Comparison of ENCODE assay signal across 8 mouse cellular contexts in genomic region chr4:130297123-130297529, GRCm38 (mm10). TPM values are rescaled to one million over a fixed set of nuclear protein-coding genes. Genes with fewer than 3 reads are reported as not detected.
DNase-seq lines count a peak whose midpoint lies in the region; ATAC-seq and TF ChIP-seq lines count a peak whose summit lies in the region.

No protein-coding gene starts in this region.

- ATAC-seq in hindbrain, embryonic 16.5 days, result no peak
- ATAC-seq in liver, embryonic 12.5 days, result peak; percentile 88

- H3K9ac ChIP-seq in hindbrain, embryonic 16.5 days (ENCODE audit: low read depth, low read length), result no peak overlapping the region
- H3K9ac ChIP-seq in ES-Bruce4 (ENCODE audit: low read depth, poor library complexity, severe bottlenecking), result no peak overlapping the region
- H3K9ac ChIP-seq in liver, embryonic 12.5 days, result peak overlapping the region; percentile 69

- peak; percentile 95 for TF ChIP-seq CTCF in ES-Bruce4 (IDR thresholded peaks at IDR 0.05; ENCODE audit: low read depth, low read length)

- 22% methylated on average over 13 of the region's 13 CpGs for WGBS in hindbrain, embryonic 10.5 days
- 17% methylated on average over 13 of the region's 13 CpGs for WGBS in hindbrain, embryonic 16.5 days
- 9% methylated on average over 13 of the region's 13 CpGs for WGBS in liver, embryonic 12.5 days (ENCODE audit: insufficient replicate concordance)

- H3K9me3 ChIP-seq in hindbrain, embryonic 10.5 days, result no peaks in the 10 kb centered on the region
- no peaks in the 10 kb centered on the region for H3K9me3 ChIP-seq in hindbrain, embryonic 16.5 days (ENCODE audit: control insufficient read depth, low read length)
- no peaks in the 10 kb centered on the region for H3K9me3 ChIP-seq in ES-Bruce4 (replicated peaks; ENCODE audit: control insufficient read depth, insufficient read depth, low read length, poor library complexity, severe bottlenecking)
- no peaks in the 10 kb centered on the region for H3K9me3 ChIP-seq in liver, embryonic 12.5 days (replicated peaks)

- DNase-seq in hindbrain, embryonic 10.5 days (ENCODE audit: low spot score), result peak; percentile 54
- peak; percentile 92 for DNase-seq in c-Kit-positive CD71-positive TER-119-negative erythroid progenitor cells, embryonic 14.5 days (ENCODE audit: low read depth)
- DNase-seq in adrenal gland, postnatal 10 days, result no peak
- DNase-seq in adrenal gland, postnatal 36 days, result no peak
- DNase-seq in ovary, postnatal 36 days (ENCODE audit: low spot score), result no peak

- no peak overlapping the region for H3K4me3 ChIP-seq in hindbrain, embryonic 10.5 days
- H3K4me3 ChIP-seq in hindbrain, embryonic 16.5 days (ENCODE audit: low read length), result no peak overlapping the region
- no peak overlapping the region for H3K4me3 ChIP-seq in ES-Bruce4 (ENCODE audit: low read depth, low read length)
- H3K4me3 ChIP-seq in liver, embryonic 12.5 days, result peak overlapping the region; percentile 40

- H3K4me2 ChIP-seq in hindbrain, embryonic 16.5 days (ENCODE audit: low read length), result no peak overlapping the region
- H3K4me2 ChIP-seq in liver, embryonic 12.5 days, result peak overlapping the region; percentile 69

- H3K27ac ChIP-seq in hindbrain, embryonic 10.5 days, result no peak overlapping the region
- no peak overlapping the region for H3K27ac ChIP-seq in hindbrain, embryonic 16.5 days (ENCODE audit: low read depth, low read length)
- peak overlapping the region; percentile 39; the same call in 1 of the 2 replicates for H3K27ac ChIP-seq in ES-Bruce4 (ENCODE audit: insufficient read depth, low read length)
- peak overlapping the region; percentile 99 for H3K27ac ChIP-seq in liver, embryonic 12.5 days

- TF ChIP-seq POLR2A in ES-Bruce4 (IDR thresholded peaks at IDR 0.05; ENCODE audit: insufficient read depth, low read length), result no peak

- TF ChIP-seq EP300 in ES-Bruce4 (IDR thresholded peaks at IDR 0.05; ENCODE audit: insufficient read depth, low read depth, low read length), result peak; percentile 58; the same call in 1 of the 2 replicates

- peaks cover 14% of the 10 kb centered on the region; the same call in 1 of the 2 replicates for H3K4me1 ChIP-seq in hindbrain, embryonic 10.5 days (replicated peaks)
- H3K4me1 ChIP-seq in hindbrain, embryonic 16.5 days (ENCODE audit: control insufficient read depth, insufficient read depth, low read depth, low read length), result no peaks in the 10 kb centered on the region
- H3K4me1 ChIP-seq in ES-Bruce4 (ENCODE audit: control insufficient read depth, insufficient read depth, low read length), result peaks cover 16% of the 10 kb centered on the region
- peaks cover 73% of the 10 kb centered on the region for H3K4me1 ChIP-seq in liver, embryonic 12.5 days

- peaks cover 8% of the 10 kb centered on the region for H3K27me3 ChIP-seq in hindbrain, embryonic 10.5 days (ENCODE audit: insufficient read depth, poor library complexity, severe bottlenecking)
- no peaks in the 10 kb centered on the region for H3K27me3 ChIP-seq in hindbrain, embryonic 16.5 days (replicated peaks; ENCODE audit: control insufficient read depth, insufficient read depth, low read length)
- no peaks in the 10 kb centered on the region for H3K27me3 ChIP-seq in ES-Bruce4 (ENCODE audit: control insufficient read depth, insufficient read depth, low read length, poor library complexity, severe bottlenecking)
- H3K27me3 ChIP-seq in liver, embryonic 12.5 days (replicated peaks), result peaks cover 17% of the 10 kb centered on the region

- H3K36me3 ChIP-seq in hindbrain, embryonic 10.5 days, result no peaks in the 10 kb centered on the region
- no peaks in the 10 kb centered on the region for H3K36me3 ChIP-seq in hindbrain, embryonic 16.5 days (ENCODE audit: control insufficient read depth, insufficient read depth, low read length)
- H3K36me3 ChIP-seq in ES-Bruce4 (ENCODE audit: control insufficient read depth, insufficient read depth, low read length, poor library complexity, severe bottlenecking), result no peaks in the 10 kb centered on the region
- H3K36me3 ChIP-seq in liver, embryonic 12.5 days, result no peaks in the 10 kb centered on the region

RNA-seq across cellular contexts. Expression of gene Fabp3, which starts 11.3 kb away (rescaled TPM):
- polyA plus RNA-seq in hindbrain, embryonic 10.5 days (2016; fragmentation: Nextera tagmentation; extraction: Ambion mirVana), result 12.3 and 33.1 TPM in 2 replicates
- 291 and 339 TPM in 2 replicates for polyA plus RNA-seq in hindbrain, embryonic 16.5 days (2015; fragmentation: Nextera tagmentation; extraction: Ambion mirVana)
- polyA plus RNA-seq in ES-Bruce4 (2011; ENCODE audit: insufficient read depth, insufficient read length, low read depth, missing spikeins), result 803 and 870 TPM in 2 replicates
- 1.3 and 1.5 TPM in 2 replicates for polyA plus RNA-seq in liver, embryonic 12.5 days (2016; fragmentation: Nextera tagmentation; extraction: Ambion mirVana)
- 100 to 1,000 TPM; 110 to 422 TPM for total RNA-seq in adrenal gland, postnatal 10 days (2021)
- total RNA-seq in adrenal gland, postnatal 36 days (2021), result 10 to 100 TPM; 17.0 to 48.9 TPM

RNA-seq across cellular contexts. Expression of gene Gm10570, which starts 11.3 kb away (rescaled TPM):
- polyA plus RNA-seq in hindbrain, embryonic 10.5 days (2016; fragmentation: Nextera tagmentation; extraction: Ambion mirVana), result not detected in 2 replicates
- polyA plus RNA-seq in hindbrain, embryonic 16.5 days (2015; fragmentation: Nextera tagmentation; extraction: Ambion mirVana), result 1.2 and 1.8 TPM in 2 replicates
- polyA plus RNA-seq in ES-Bruce4 (2011; ENCODE audit: insufficient read depth, insufficient read length, low read depth, missing spikeins), result not detected in 2 replicates
- polyA plus RNA-seq in liver, embryonic 12.5 days (2016; fragmentation: Nextera tagmentation; extraction: Ambion mirVana), result not detected in 2 replicates
- total RNA-seq in adrenal gland, postnatal 10 days (2021), result 1 to 10 TPM in 1 of 2 experiments, not detected in 1; 1.3 TPM
- total RNA-seq in adrenal gland, postnatal 36 days (2021), result not detected

RNA-seq across cellular contexts. Expression of gene Serinc2, which starts 18.1 kb away (rescaled TPM):
- polyA plus RNA-seq in hindbrain, embryonic 10.5 days (2016; fragmentation: Nextera tagmentation; extraction: Ambion mirVana), result 53.1 and 65.7 TPM in 2 replicates
- polyA plus RNA-seq in hindbrain, embryonic 16.5 days (2015; fragmentation: Nextera tagmentation; extraction: Ambion mirVana), result 31.9 and 38.7 TPM in 2 replicates
- 12.9 and 15.2 TPM in 2 replicates for polyA plus RNA-seq in ES-Bruce4 (2011; ENCODE audit: insufficient read depth, insufficient read length, low read depth, missing spikeins)
- 1.7 and 3.1 TPM in 2 replicates for polyA plus RNA-seq in liver, embryonic 12.5 days (2016; fragmentation: Nextera tagmentation; extraction: Ambion mirVana)
- total RNA-seq in adrenal gland, postnatal 10 days (2021), result 1 to 10 TPM; 2.9 to 5.1 TPM
- total RNA-seq in adrenal gland, postnatal 36 days (2021), result 1 to 10 TPM in 1 of 2 experiments, under 1 TPM in 1; 0.50 to 1.4 TPM

Comparison
In these comparisons a context has a peak if more than half of its experiments do, and no peak if none do; other contexts are left out.
1. DNase-seq: peak in hindbrain, embryonic 10.5 days (single experiment) and c-Kit-positive CD71-positive TER-119-negative erythroid progenitor cells, embryonic 14.5 days (single experiment); none in adrenal gland, postnatal 10 days (single experiment), adrenal gland, postnatal 36 days (0 of 2) and ovary, postnatal 36 days (single experiment).
2. H3K27ac ChIP-seq: peak in ES-Bruce4 (single experiment) and liver, embryonic 12.5 days (single experiment); none in hindbrain, embryonic 10.5 days (single experiment) and hindbrain, embryonic 16.5 days (single experiment).